Mouse (Mus musculus): ENCODE data around the gene Atp8a2. TPM values are rescaled to one million over a fixed set of nuclear protein-coding genes. Genes with fewer than 3 reads are reported as not detected.
"Not testable (repeated sequence)": the region's sequence is repeated elsewhere in the genome, so short reads cannot be mapped to it uniquely, and the experiment has no call there.

The Atp8a2 gene
- polyA plus RNA-seq, 1 experiment: 15.3 TPM

DNA sequence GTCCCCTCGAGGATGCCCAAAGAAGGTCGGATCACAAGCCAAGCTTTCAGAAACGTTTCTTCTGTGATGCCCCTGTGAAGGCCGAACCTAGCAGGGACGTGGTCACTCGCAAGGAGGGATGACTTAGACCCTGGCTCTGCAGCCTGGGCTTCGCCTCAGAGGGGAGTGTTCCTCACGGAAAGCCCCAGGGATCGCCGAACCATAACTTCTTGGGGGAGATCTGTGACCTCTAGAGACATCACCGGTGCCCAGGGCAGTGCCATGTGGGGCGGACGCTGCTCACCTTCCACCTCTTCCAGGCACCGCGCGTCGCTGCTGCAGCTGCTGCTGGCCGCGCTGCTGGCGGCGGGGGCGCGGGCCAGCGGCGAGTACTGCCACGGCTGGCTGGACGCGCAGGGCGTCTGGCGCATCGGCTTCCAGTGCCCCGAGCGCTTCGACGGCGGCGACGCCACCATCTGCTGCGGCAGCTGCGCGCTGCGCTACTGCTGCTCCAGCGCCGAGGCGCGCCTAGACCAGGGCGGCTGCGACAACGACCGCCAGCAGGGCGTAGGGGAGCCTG, 571.1 kb downstream of the Atp8a2 start:
- H3K4me3 ChIP-seq (ENCODE audit: insufficient read depth, low read length): peak overlapping the region; percentile 40
- no peak overlapping the region for H3K27ac ChIP-seq (ENCODE audit: insufficient read depth, low read length)
- H3K4me1 ChIP-seq (ENCODE audit: control insufficient read depth, insufficient read depth, low read length): no peaks in the 10 kb centered on the region
- TF ChIP-seq POLR2A (IDR thresholded peaks at IDR 0.05; ENCODE audit: extremely low read depth, insufficient read depth, low read length) (no peak), CTCF (IDR thresholded peaks at IDR 0.05; ENCODE audit: extremely low read depth, insufficient read depth, low read length) (no peak)

GRCm38 (mm10) chr14:59625158-59625805, 571.7 kb downstream of the Atp8a2 start, which contains the start of gene Shisa2:
Shisa2 (plus strand) TSS chr14:59625308.
- no peak within 1 kb of the TSS for H3K27ac ChIP-seq (ENCODE audit: insufficient read depth, low read length)
- no peaks in the 10 kb centered on the region for H3K4me1 ChIP-seq (ENCODE audit: control insufficient read depth, insufficient read depth, low read length)
- TF ChIP-seq CTCF (IDR thresholded peaks at IDR 0.05; ENCODE audit: extremely low read depth, insufficient read depth, low read length) (peak; percentile 26; the same call in 1 of the 2 replicates), POLR2A (IDR thresholded peaks at IDR 0.05; ENCODE audit: extremely low read depth, insufficient read depth, low read length) (peak; percentile 41; the same call in 1 of the 2 replicates)
- H3K4me3 ChIP-seq (ENCODE audit: insufficient read depth, low read length): peak within 1 kb of the TSS; percentile 40

DNA sequence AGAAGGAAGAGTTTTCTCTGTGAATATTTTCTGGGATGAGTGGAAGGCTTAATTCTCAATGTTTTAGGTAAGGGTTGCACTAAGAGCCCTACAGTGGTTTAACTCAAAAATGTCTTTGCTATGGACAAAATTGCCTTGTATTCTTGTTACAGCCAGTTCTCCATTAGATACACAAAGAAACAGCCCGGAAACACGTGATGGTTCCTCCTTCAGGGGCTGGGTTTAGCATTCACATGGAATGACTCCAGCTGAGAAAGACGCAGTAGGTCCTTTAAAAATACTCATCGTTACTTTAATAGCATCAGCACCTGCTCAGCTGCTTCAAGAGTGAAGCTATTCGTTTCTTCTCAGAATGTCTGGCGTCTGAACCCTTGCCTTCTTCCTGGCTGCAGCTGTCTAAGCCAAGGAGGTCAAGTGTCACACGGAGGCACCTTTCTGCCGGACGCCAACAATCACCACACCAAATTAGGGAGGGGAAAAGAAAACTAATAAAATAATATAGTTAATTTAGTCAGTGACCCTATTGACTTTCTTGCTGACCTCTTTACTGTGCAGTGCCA, 572.6 kb downstream of the Atp8a2 start:
- TF ChIP-seq POLR2A (IDR thresholded peaks at IDR 0.05; ENCODE audit: extremely low read depth, insufficient read depth, low read length) (no peak), CTCF (IDR thresholded peaks at IDR 0.05; ENCODE audit: extremely low read depth, insufficient read depth, low read length) (no peak)
- H3K4me3 ChIP-seq (ENCODE audit: insufficient read depth, low read length): no peak overlapping the region
- no peaks in the 10 kb centered on the region for H3K4me1 ChIP-seq (ENCODE audit: control insufficient read depth, insufficient read depth, low read length)
- H3K27ac ChIP-seq (ENCODE audit: insufficient read depth, low read length): no peak overlapping the region

DNA sequence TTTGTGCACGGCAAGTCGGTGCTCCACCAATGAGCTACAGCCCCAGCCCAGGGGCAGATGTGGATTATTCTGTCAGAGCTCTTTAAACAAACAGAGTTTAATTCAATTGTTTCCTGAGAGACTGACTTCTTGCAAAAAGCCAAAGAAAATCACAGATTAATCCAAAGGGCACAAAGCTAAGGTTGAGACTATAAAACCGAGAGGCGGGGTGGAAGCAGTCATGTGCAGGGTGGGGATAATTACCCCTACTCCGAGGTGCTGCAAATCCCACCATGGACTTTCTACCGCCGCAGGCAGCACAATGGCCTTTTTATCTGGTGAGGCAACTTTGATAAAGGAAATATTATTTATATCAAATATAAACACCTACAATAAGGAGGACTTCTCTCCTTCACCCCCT, 580.2 kb downstream of the Atp8a2 start:
- no peak overlapping the region for H3K4me3 ChIP-seq (ENCODE audit: insufficient read depth, low read length)
- H3K27ac ChIP-seq (ENCODE audit: insufficient read depth, low read length): no peak overlapping the region
- H3K4me1 ChIP-seq (ENCODE audit: control insufficient read depth, insufficient read depth, low read length): no peaks in the 10 kb centered on the region
- no peak for TF ChIP-seq POLR2A (IDR thresholded peaks at IDR 0.05; ENCODE audit: extremely low read depth, insufficient read depth, low read length)
- TF ChIP-seq CTCF (IDR thresholded peaks at IDR 0.05; ENCODE audit: extremely low read depth, insufficient read depth, low read length): no peak

DNA sequence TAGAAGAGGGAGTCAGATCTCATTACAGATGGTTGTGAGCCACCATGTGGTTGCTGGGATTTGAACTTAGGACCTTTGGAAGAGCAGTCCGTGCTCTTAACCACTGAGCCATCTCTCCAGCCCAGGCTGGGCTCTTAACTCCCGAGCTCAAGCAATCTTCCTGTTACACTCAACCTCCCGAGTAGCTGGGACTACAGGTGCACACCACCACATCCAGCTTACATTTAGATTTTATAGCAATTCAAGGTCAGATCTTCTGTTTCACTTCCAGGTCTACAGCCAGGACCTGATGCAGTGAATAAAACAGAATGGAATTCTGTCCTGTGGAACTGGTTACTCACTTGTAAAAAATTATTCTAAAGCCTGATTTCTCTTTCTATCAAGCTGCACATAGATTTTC, 582.8 kb downstream of the Atp8a2 start:
- not testable (repeated sequence) for H3K27ac ChIP-seq (ENCODE audit: insufficient read depth, low read length); H3K4me1 ChIP-seq (ENCODE audit: control insufficient read depth, insufficient read depth, low read length); H3K4me3 ChIP-seq (ENCODE audit: insufficient read depth, low read length)

- Histone ChIP-seq H3K4me1 (ENCODE audit: control insufficient read depth, insufficient read depth, low read length) (no peaks in the 10 kb centered on the region), H3K27ac (ENCODE audit: insufficient read depth, low read length) (no peak overlapping the region), H3K4me3 (ENCODE audit: insufficient read depth, low read length) (no peak overlapping the region)
- peak; percentile 52; the same call in 1 of the 2 replicates for TF ChIP-seq CTCF (IDR thresholded peaks at IDR 0.05; ENCODE audit: extremely low read depth, insufficient read depth, low read length)
- TF ChIP-seq POLR2A (IDR thresholded peaks at IDR 0.05; ENCODE audit: extremely low read depth, insufficient read depth, low read length): no peak
These were observed 583.9 kb downstream of the Atp8a2 start for GRCm38 (mm10) chr14:59612920-59613625.

DNA sequence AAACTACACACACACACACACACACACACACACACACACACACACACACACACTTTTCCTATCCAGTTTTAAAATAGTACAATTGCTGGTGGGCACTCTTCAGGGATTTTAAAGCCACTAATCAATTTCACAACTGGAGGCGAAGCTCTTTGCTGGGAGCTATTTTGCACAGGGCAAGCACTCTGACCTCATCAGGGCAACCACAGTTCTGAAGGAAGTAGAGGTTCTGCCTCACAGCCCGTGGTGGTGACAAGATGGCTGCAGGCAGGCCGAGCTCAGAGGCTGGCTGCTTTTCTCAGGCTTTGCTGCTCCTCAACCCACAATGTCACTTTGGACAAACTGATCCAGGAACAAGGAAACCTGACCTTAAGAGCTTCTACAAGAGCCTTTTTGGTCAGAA, 590.0 kb downstream of the Atp8a2 start:
- H3K4me1 ChIP-seq (ENCODE audit: control insufficient read depth, insufficient read depth, low read length): no peaks in the 10 kb centered on the region
- TF ChIP-seq POLR2A (IDR thresholded peaks at IDR 0.05; ENCODE audit: extremely low read depth, insufficient read depth, low read length) (no peak), CTCF (IDR thresholded peaks at IDR 0.05; ENCODE audit: extremely low read depth, insufficient read depth, low read length) (no peak)

GRCm38 (mm10) chr14:59605671-59606353, 591.2 kb downstream of the Atp8a2 start:
- H3K4me3 ChIP-seq (ENCODE audit: insufficient read depth, low read length): no peak overlapping the region
- H3K27ac ChIP-seq (ENCODE audit: insufficient read depth, low read length): no peak overlapping the region
- no peaks in the 10 kb centered on the region for H3K4me1 ChIP-seq (ENCODE audit: control insufficient read depth, insufficient read depth, low read length)
- TF ChIP-seq POLR2A (IDR thresholded peaks at IDR 0.05; ENCODE audit: extremely low read depth, insufficient read depth, low read length) (no peak), CTCF (IDR thresholded peaks at IDR 0.05; ENCODE audit: extremely low read depth, insufficient read depth, low read length) (peak; percentile 73)

More for the DNA sequence above, 590.0 kb downstream of the Atp8a2 start:
- H3K27ac ChIP-seq (ENCODE audit: insufficient read depth, low read length): no peak overlapping the region
- H3K4me3 ChIP-seq (ENCODE audit: insufficient read depth, low read length): no peak overlapping the region

- TF ChIP-seq CTCF (IDR thresholded peaks at IDR 0.05; ENCODE audit: extremely low read depth, insufficient read depth, low read length) (peak; percentile 25; the same call in 1 of the 2 replicates), POLR2A (IDR thresholded peaks at IDR 0.05; ENCODE audit: extremely low read depth, insufficient read depth, low read length) (no peak)
- Histone ChIP-seq H3K27ac (ENCODE audit: insufficient read depth, low read length) (no peak overlapping the region), H3K4me1 (ENCODE audit: control insufficient read depth, insufficient read depth, low read length) (no peaks in the 10 kb centered on the region), H3K4me3 (ENCODE audit: insufficient read depth, low read length) (no peak overlapping the region)
These were observed 592.9 kb downstream of the Atp8a2 start for GRCm38 (mm10) chr14:59604002-59604645.
